Mouse (Mus musculus): ENCODE data around the gene Ppp1r12c. TPM values are rescaled to one million over a fixed set of nuclear protein-coding genes. Genes with fewer than 3 reads are reported as not detected.
A peak's percentile ranks its signal among the peaks of the same experiment; 100 is the strongest.
"Not testable (repeated sequence)": the region's sequence is repeated elsewhere in the genome, so short reads cannot be mapped to it uniquely, and the experiment has no call there.

Gene Ppp1r12c
- 10 to 100 TPM; 20.6 to 22.3 TPM for total RNA-seq (2021)
- long read RNA-seq, experiment 1, transcript Ppp1r12c-201 (22 exons, 2,983 nt), result major isoform, 6 of 14 reads
- long read RNA-seq, experiment 1, partial matches to known transcripts, result 5 of 14 reads
- long read RNA-seq, experiment 1, other reads (novel, unspliced or antisense), result 1 of 14 reads
- long read RNA-seq, experiment 2, transcript Ppp1r12c-201 (22 exons, 2,983 nt), result major isoform, 14 of 21 reads
- long read RNA-seq, experiment 2, partial matches to known transcripts, result 2 of 21 reads
- long read RNA-seq, experiment 2, other reads (novel, unspliced or antisense), result 3 of 21 reads

GRCm38 (mm10) chr7:4501558-4502397 is at the start of gene Ppp1r12c:
Gene Ppp1r12c (minus strand): TSS chr7:4501680.
- peak; percentile 94 for DNase-seq

GRCm38 (mm10) chr7:4547221-4547641 is 45.8 kb upstream of the Ppp1r12c start, which contains the start of gene Syt5:
Gene Syt5 (minus strand): TSS chr7:4547541.
- DNase-seq, result no peak

- DNase-seq, result no peak
Measured at GRCm38 (mm10) chr7:4546591-4547131, 45.2 kb upstream of the Ppp1r12c start.

GRCm38 (mm10) chr7:4546050-4546449 is 44.6 kb upstream of the Ppp1r12c start:
- no peak for DNase-seq

- no peak for DNase-seq
Measured at GRCm38 (mm10) chr7:4542013-4542412, 40.5 kb upstream of the Ppp1r12c start.

GRCm38 (mm10) chr7:4541344-4541743 is 39.9 kb upstream of the Ppp1r12c start:
- DNase-seq, result no peak

- no peak for DNase-seq
Measured at GRCm38 (mm10) chr7:4539019-4539418, 37.5 kb upstream of the Ppp1r12c start.

GRCm38 (mm10) chr7:4537181-4537580 is 35.7 kb upstream of the Ppp1r12c start:
- DNase-seq, result no peak

GRCm38 (mm10) chr7:4536369-4536768 is 34.9 kb upstream of the Ppp1r12c start:
- no peak for DNase-seq

GRCm38 (mm10) chr7:4532005-4532729 is 30.7 kb upstream of the Ppp1r12c start, which contains the start of gene Dnaaf3:
Gene Dnaaf3 (minus strand): TSS chr7:4532453.
- DNase-seq, result peak; percentile 67

GRCm38 (mm10) chr7:4530166-4530565 is 28.7 kb upstream of the Ppp1r12c start:
- DNase-seq, result not testable (repeated sequence)

- DNase-seq, result no peak
Measured at GRCm38 (mm10) chr7:4527302-4527689, 25.8 kb upstream of the Ppp1r12c start.

- DNase-seq, result peak; percentile 69
Measured at GRCm38 (mm10) chr7:4526341-4527301, 25.1 kb upstream of the Ppp1r12c start.

GRCm38 (mm10) chr7:4524212-4524922 is 22.9 kb upstream of the Ppp1r12c start, which contains the start of gene Tnni3:
Gene Tnni3 (minus strand): TSS chr7:4524229.
- not testable (repeated sequence) for DNase-seq

GRCm38 (mm10) chr7:4523205-4524130 is 22.0 kb upstream of the Ppp1r12c start:
- no peak for DNase-seq

GRCm38 (mm10) chr7:4522292-4522691 is 20.8 kb upstream of the Ppp1r12c start:
- no peak for DNase-seq

GRCm38 (mm10) chr7:4521231-4522003 is 19.9 kb upstream of the Ppp1r12c start:
- DNase-seq, result no peak

GRCm38 (mm10) chr7:4518487-4518886 is 17.0 kb upstream of the Ppp1r12c start:
- DNase-seq, result no peak
